Mouse (Mus musculus) neural tube, embryonic 10.5 days (tissue): ENCODE data around the gene Mpped1.

Experiments
- DNase-seq: peaks from one replicate; pipeline ENCODE4 v3.0.0-alpha.2; 2017; ENCODE audit warnings: low spot score; ENCODE audit errors: extremely low spot score

Mpped1 gene

GRCm38 (mm10) chr15:83883821-83884220, 104.6 kb downstream of the Mpped1 start:
- no peak for DNase-seq

- DNase-seq = no peak
Observed at GRCm38 (mm10) chr15:83884291-83884690, 105.0 kb downstream of the Mpped1 start.

- DNase-seq = no peak
Observed at GRCm38 (mm10) chr15:83892871-83893270, 113.6 kb downstream of the Mpped1 start.

GRCm38 (mm10) chr15:83894261-83894660, 115.0 kb downstream of the Mpped1 start:
- DNase-seq = no peak

GRCm38 (mm10) chr15:83896011-83896410, 116.7 kb downstream of the Mpped1 start:
- no peak for DNase-seq

GRCm38 (mm10) chr15:83897286-83897685, 118.0 kb downstream of the Mpped1 start:
- DNase-seq = no peak

- DNase-seq = no peak
Observed at GRCm38 (mm10) chr15:83906472-83906871, 127.2 kb downstream of the Mpped1 start.
